ENCODE assay signal across 12 mouse cellular contexts in the genomic region with DNA sequence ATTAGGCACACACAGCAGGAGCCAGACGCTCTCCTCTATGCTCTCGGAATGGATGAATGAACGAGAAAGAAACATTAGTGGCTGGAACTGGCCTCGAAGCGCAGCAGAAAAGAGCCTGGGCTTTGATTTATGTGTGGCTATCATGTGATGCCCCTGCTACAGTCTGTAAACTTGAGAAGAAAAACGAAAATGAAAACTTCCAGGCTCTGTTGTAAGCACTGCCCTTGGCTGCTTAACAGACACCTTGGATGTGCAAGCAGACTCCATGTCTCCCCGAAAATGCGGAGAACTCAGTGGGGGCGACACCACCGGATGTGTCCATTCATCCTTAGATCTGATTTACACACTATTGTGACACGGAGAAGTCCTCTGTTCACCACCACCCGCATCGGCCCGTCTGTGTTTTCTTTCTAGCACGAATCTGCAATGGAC. TPM values are rescaled to one million over a fixed set of nuclear protein-coding genes. Genes with fewer than 3 reads are reported as not detected.
A peak's percentile ranks its signal among the peaks of the same experiment; 100 is the strongest.
DNase-seq lines count a peak whose midpoint lies in the region; ATAC-seq lines count a peak whose summit lies in the region.
"Had no signal": no experiment of that assay in that cellular context is flagged by ENCODE, and none has a peak within 500 bp of the region (broad histone marks: within the 10 kb centered on the region; RNA-seq: fewer than 3 reads in every experiment).

No protein-coding gene starts in this region.

- H3K4me3 ChIP-seq in midbrain, embryonic 11.5 days (ENCODE audit: low read depth, low read length) = no peak overlapping the region
- H3K4me3 ChIP-seq in midbrain, embryonic 10.5 days = no peak overlapping the region
- H3K4me3 ChIP-seq in forebrain, embryonic 16.5 days (replicated peaks; ENCODE audit: low read length) = no peak overlapping the region
- no peak overlapping the region for H3K4me3 ChIP-seq in stomach, embryonic 14.5 days (ENCODE audit: low read depth, low read length)
- H3K4me3 ChIP-seq: embryonic facial prominence, embryonic 12.5 days; layer of hippocampus, adult 2 months had no signal

- no peak overlapping the region for H3K27ac ChIP-seq in midbrain, embryonic 11.5 days (ENCODE audit: low read depth, low read length)
- no peak overlapping the region for H3K27ac ChIP-seq in midbrain, embryonic 10.5 days (replicated peaks)
- H3K27ac ChIP-seq in forebrain, embryonic 16.5 days (ENCODE audit: low read length) = no peak overlapping the region
- peak overlapping the region; percentile 39 for H3K27ac ChIP-seq in stomach, embryonic 14.5 days (ENCODE audit: low read length)
- H3K27ac ChIP-seq: embryonic facial prominence, embryonic 12.5 days; layer of hippocampus, adult 2 months had no signal

- no peaks in the 10 kb centered on the region for H3K36me3 ChIP-seq in midbrain, embryonic 11.5 days (ENCODE audit: control insufficient read depth, insufficient read depth, low read length)
- no peaks in the 10 kb centered on the region for H3K36me3 ChIP-seq in midbrain, embryonic 10.5 days
- H3K36me3 ChIP-seq in forebrain, embryonic 16.5 days (ENCODE audit: control insufficient read depth, insufficient read depth) = no peaks in the 10 kb centered on the region
- H3K36me3 ChIP-seq in stomach, embryonic 14.5 days (ENCODE audit: control insufficient read depth, insufficient read depth, low read length) = no peaks in the 10 kb centered on the region
- H3K36me3 ChIP-seq: embryonic facial prominence, embryonic 12.5 days had no signal

- 51% methylated on average over 15 of the region's 15 CpGs for WGBS in midbrain, embryonic 11.5 days
- 65% methylated on average over 15 of the region's 15 CpGs for WGBS in midbrain, embryonic 10.5 days
- 30% methylated on average over 15 of the region's 15 CpGs for WGBS in forebrain, embryonic 16.5 days
- 37% methylated on average over 15 of the region's 15 CpGs for WGBS in stomach, embryonic 14.5 days

- intact Hi-C loops in left cerebral cortex, postnatal 36 days (cut with DNase I) = no loop called here

- no peaks in the 10 kb centered on the region for H3K4me1 ChIP-seq in midbrain, embryonic 11.5 days (ENCODE audit: control insufficient read depth, insufficient read depth, low read length)
- H3K4me1 ChIP-seq in midbrain, embryonic 10.5 days = peaks cover 13% of the 10 kb centered on the region
- H3K4me1 ChIP-seq in forebrain, embryonic 16.5 days (replicated peaks; ENCODE audit: control insufficient read depth, insufficient read depth, low read length) = peaks cover 7% of the 10 kb centered on the region; the same call in 1 of the 2 replicates
- peaks cover 35% of the 10 kb centered on the region for H3K4me1 ChIP-seq in stomach, embryonic 14.5 days (ENCODE audit: control insufficient read depth, insufficient read depth, low read length)

- H3K9me3 ChIP-seq in midbrain, embryonic 11.5 days (ENCODE audit: control insufficient read depth, low read length) = no peaks in the 10 kb centered on the region
- H3K9me3 ChIP-seq in midbrain, embryonic 10.5 days (replicated peaks) = no peaks in the 10 kb centered on the region
- H3K9me3 ChIP-seq in forebrain, embryonic 16.5 days (ENCODE audit: control insufficient read depth, low read length) = no peaks in the 10 kb centered on the region
- no peaks in the 10 kb centered on the region for H3K9me3 ChIP-seq in stomach, embryonic 14.5 days (ENCODE audit: control insufficient read depth, low read depth, low read length)
- H3K9me3 ChIP-seq: embryonic facial prominence, embryonic 12.5 days had no signal

- H3K27me3 ChIP-seq in midbrain, embryonic 11.5 days (ENCODE audit: control insufficient read depth, insufficient read depth, low read length) = no peaks in the 10 kb centered on the region
- no peaks in the 10 kb centered on the region for H3K27me3 ChIP-seq in midbrain, embryonic 10.5 days (ENCODE audit: low read depth, poor library complexity, severe bottlenecking)
- H3K27me3 ChIP-seq in forebrain, embryonic 16.5 days (replicated peaks; ENCODE audit: control insufficient read depth, insufficient read depth, low read length) = no peaks in the 10 kb centered on the region
- H3K27me3 ChIP-seq in stomach, embryonic 14.5 days (ENCODE audit: control insufficient read depth, insufficient read depth, low read length) = no peaks in the 10 kb centered on the region
- H3K27me3 ChIP-seq: embryonic facial prominence, embryonic 12.5 days had no signal

- no peak overlapping the region for H3K9ac ChIP-seq in midbrain, embryonic 11.5 days (ENCODE audit: low read length)
- H3K9ac ChIP-seq in forebrain, embryonic 16.5 days (replicated peaks; ENCODE audit: low read depth, low read length) = no peak overlapping the region
- no peak overlapping the region for H3K9ac ChIP-seq in stomach, embryonic 14.5 days (replicated peaks; ENCODE audit: low read depth, low read length)
- H3K9ac ChIP-seq: embryonic facial prominence, embryonic 12.5 days; liver, postnatal 0 days had no signal

- H3K4me2 ChIP-seq in midbrain, embryonic 11.5 days = no peak overlapping the region
- peak overlapping the region; percentile 22 for H3K4me2 ChIP-seq in forebrain, embryonic 16.5 days (ENCODE audit: low read length)
- H3K4me2 ChIP-seq in stomach, embryonic 14.5 days (replicated peaks; ENCODE audit: low read depth, low read length) = no peak overlapping the region; the same call in 1 of the 2 replicates
- H3K4me2 ChIP-seq: embryonic facial prominence, embryonic 12.5 days had no signal

- no peak for ATAC-seq in midbrain, embryonic 11.5 days (ENCODE audit: low FRiP score)
- no peak for ATAC-seq in forebrain, embryonic 16.5 days
- ATAC-seq in stomach, embryonic 14.5 days (ENCODE audit: insufficient number of reproducible peaks, insufficient read depth, low FRiP score, low read depth) = peak; percentile 7; the same call in 1 of the 2 replicates
- ATAC-seq in megakaryocyte-erythroid progenitor cell, adult 5-6 weeks (replicated peaks; ENCODE audit: low FRiP score, low TSS enrichment, poor library complexity, severe bottlenecking) = no peak
- no peak for ATAC-seq in erythroid progenitor cell, adult 5-6 weeks (replicated peaks; ENCODE audit: low FRiP score, poor library complexity, severe bottlenecking)
- ATAC-seq: liver, postnatal 0 days had no signal

- peak; percentile 83 for DNase-seq in midbrain, embryonic 11.5 days (ENCODE audit: low spot score, missing footprints)
- DNase-seq in midbrain, embryonic 10.5 days (ENCODE audit: low spot score) = no peak
- peak; percentile 44 for DNase-seq in kidney, postnatal 14 days
- no peak for DNase-seq in left cerebral cortex, postnatal 36 days (ENCODE audit: low spot score in 2 of 2)
- DNase-seq: heart, adult 18-20 months; liver, postnatal 0 days had no signal

RNA-seq across cellular contexts. Expression of a gene that starts 37.6 kb away (rescaled TPM):
- polyA plus RNA-seq in midbrain, embryonic 11.5 days (2014; fragmentation: Nextera tagmentation; extraction: Ambion mirVana) = 70.9 and 79.2 TPM in 2 replicates
- polyA plus RNA-seq in midbrain, embryonic 10.5 days (2016; fragmentation: Nextera tagmentation; extraction: Ambion mirVana) = 59.9 and 72.6 TPM in 2 replicates
- polyA plus RNA-seq in forebrain, embryonic 16.5 days (2015; fragmentation: Nextera tagmentation; extraction: Ambion mirVana) = 55.6 and 89.6 TPM in 2 replicates
- 180 and 184 TPM in 2 replicates for polyA plus RNA-seq in stomach, embryonic 14.5 days (2014; fragmentation: Nextera tagmentation; extraction: Ambion mirVana)
- total RNA-seq in left cerebral cortex, postnatal 36 days (2021) = 10 to 100 TPM; 46.5 to 49.7 TPM
- not detected in 2 replicates for total RNA-seq in megakaryocyte-erythroid progenitor cell, adult 5-6 weeks (2014; fragmentation: Nextera tagmentation)
- total RNA-seq in megakaryocyte-erythroid progenitor cell, adult 5-6 weeks (2017) = 0.80 and 1.4 TPM in 2 replicates
- 29.9 and 55.8 TPM in 2 replicates for total RNA-seq in erythroid progenitor cell, adult 5-6 weeks (2015; ENCODE audit: low replicate concordance)
- total RNA-seq in erythroid progenitor cell, adult 5-6 weeks (2017; ENCODE audit: low replicate concordance) = 24.8 and 25.4 TPM in 2 replicates

Comparison
In these comparisons a context has a peak if more than half of its experiments do, and no peak if none do; other contexts are left out.
1. DNase-seq: peak in midbrain, embryonic 11.5 days (single experiment) and kidney, postnatal 14 days (single experiment); none in midbrain, embryonic 10.5 days (single experiment) and left cerebral cortex, postnatal 36 days (0 of 2).